Mouse (Mus musculus): ENCODE results near the gene Myf5.
A peak's percentile ranks its signal among the peaks of the same experiment; 100 is the strongest.

Myf5 gene

DNA sequence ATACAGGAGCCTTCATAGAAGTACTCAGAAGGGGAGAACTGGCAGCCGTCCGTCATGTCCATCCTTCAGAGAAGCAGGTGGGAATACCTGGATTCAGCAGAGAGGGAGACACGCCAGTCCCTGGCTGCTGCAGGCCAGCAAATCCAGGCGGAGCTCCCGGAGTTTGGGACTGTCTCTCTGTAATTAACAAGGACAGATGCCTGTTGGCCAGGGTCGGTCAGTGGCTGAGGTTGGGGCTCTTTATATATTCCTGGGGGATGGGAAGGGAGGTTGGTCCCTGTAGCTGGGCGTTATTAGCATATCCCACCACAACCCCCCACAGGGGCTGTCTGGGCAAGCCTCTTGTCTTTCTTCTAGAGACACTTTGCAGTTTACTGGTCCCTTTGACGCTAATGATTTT, at the start of gene Myf5:
Gene Myf5 (minus strand): TSS at position 265 of the 400 bp plus-strand sequence.
- no peak for DNase-seq (ENCODE audit: inconsistent ontology term)

DNA sequence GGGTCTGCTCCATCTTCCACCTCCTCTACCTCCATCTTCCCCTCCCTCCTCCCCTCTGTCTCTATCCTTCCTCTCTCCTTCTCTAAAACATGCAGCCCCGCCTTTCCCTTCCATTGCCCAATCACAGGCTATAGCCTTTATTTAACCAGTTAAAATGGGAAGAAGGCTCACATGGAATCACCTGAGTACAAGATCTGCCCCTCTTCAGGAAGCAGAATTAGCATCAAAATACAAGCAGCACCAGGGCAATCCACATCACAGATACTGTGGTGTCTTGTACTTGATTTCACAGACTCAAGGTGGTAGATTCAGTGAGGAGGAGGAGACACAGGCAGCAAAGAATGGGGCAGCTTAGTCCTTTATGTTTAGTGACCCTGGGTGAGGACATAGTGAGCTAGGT, 42.8 kb upstream of the Myf5 start:
- DNase-seq (ENCODE audit: inconsistent ontology term) = no peak

- DNase-seq (ENCODE audit: inconsistent ontology term) = no peak
Measured at GRCm38 (mm10) chr10:107519216-107519615, 33.3 kb upstream of the Myf5 start.

GRCm38 (mm10) chr10:107516641-107517040, 30.7 kb upstream of the Myf5 start:
- DNase-seq (ENCODE audit: inconsistent ontology term) = no peak

DNA sequence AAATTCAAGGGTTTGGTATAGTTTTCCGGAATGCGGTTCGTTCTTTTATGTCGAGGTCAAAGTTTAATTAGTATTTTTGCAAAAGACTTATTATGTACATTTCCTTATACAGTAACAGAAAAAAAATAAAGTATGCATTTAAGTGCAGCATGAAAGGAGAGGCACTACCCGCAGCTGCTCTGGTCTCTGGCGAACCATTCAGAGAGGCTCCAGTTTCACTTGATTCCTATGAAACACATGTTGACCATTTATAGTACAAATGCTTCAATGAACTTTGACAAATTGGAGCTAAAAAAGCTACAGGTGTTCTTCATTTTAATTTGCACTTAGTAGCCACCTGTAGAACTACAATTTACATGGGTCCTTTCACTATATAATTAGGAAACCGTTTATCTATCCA, 28.8 kb upstream of the Myf5 start:
- no peak for DNase-seq (ENCODE audit: inconsistent ontology term)

- no peak for DNase-seq (ENCODE audit: inconsistent ontology term)
Measured at GRCm38 (mm10) chr10:107506397-107506796, 20.5 kb upstream of the Myf5 start.

DNA sequence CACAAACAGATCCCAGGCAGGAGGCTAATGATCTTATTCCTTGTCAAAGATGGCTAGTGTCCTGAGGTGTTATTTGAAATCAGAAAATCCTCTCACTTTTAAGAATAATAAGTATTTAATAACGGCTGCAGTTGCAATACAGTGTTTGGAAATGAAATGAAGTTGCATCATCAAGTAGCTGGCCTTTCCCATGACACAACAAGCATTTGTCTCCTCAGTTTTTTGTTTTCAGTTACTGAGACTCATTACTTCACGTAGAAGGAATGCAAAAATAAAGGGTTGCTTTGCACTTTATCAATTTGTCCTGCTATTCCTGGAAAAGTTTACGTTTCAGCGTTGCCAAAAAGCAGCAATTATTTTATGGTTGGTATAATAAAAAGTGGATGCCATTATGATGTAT, 17.5 kb upstream of the Myf5 start:
- DNase-seq (ENCODE audit: inconsistent ontology term) = peak; percentile 57

DNA sequence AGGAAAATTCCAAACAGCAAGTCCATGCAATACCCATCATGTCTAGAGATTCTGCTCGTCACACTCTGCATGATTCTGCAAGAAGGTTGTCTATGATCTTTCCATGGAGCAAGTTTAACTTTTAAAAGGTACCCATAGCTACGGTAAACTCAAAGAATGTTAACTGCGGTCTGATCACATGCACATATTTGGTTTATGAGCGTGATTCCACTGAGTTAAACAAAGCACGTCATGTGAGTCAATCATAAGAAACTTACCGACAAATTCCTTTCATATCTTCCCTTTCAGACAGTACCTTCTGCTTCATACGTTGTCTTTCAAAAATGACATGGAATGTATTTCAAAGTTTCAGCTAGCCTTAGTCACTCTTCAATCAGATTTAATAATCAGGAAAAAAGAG, 16.3 kb upstream of the Myf5 start:
- peak; percentile 51 for DNase-seq (ENCODE audit: inconsistent ontology term)

DNA sequence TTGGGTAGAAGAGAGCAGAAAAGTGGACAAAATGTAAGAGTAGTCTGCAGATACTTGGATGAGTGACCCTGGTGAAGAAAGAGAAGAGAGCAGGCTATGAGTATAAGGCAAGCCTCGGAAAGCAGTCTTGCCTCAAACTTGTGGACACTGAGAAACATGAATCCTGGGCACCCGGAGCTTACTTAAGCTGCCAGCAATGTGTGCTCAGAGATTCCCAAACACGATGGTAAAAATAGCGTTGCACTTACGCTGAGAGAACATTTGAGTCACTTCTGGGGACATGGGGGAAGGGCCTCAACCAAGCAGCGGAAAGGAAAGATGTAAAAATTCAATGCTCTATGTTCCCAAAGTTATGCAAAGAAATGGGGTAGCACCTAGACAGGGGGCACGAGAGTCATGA, 13.7 kb upstream of the Myf5 start:
- no peak for DNase-seq (ENCODE audit: inconsistent ontology term)

- no peak for DNase-seq (ENCODE audit: inconsistent ontology term)
Measured at GRCm38 (mm10) chr10:107496402-107496801, 10.5 kb upstream of the Myf5 start.

DNA sequence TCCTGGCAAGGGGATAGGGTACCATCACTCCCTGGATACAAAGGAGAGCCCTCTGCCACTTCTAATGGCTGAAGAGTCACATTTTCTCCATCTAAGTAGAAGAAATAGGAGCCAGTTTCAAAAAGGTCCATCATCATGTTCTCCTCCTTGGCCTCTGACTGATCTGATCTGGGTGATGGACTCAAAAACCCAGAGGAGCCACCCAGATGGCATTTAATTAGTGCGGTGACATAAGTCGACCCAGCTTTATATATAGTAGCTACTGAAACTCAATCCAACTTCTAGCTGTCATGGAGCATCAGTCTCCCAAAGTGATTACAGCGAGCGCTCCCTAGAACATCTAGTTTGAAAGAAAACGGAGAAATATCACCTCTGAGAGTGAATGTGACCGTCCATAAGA, 8.6 kb upstream of the Myf5 start, which contains the start of gene Myf6:
Gene Myf6 (minus strand): TSS at position 170 of the 400 bp plus-strand sequence.
- no peak for DNase-seq (ENCODE audit: inconsistent ontology term)

DNA sequence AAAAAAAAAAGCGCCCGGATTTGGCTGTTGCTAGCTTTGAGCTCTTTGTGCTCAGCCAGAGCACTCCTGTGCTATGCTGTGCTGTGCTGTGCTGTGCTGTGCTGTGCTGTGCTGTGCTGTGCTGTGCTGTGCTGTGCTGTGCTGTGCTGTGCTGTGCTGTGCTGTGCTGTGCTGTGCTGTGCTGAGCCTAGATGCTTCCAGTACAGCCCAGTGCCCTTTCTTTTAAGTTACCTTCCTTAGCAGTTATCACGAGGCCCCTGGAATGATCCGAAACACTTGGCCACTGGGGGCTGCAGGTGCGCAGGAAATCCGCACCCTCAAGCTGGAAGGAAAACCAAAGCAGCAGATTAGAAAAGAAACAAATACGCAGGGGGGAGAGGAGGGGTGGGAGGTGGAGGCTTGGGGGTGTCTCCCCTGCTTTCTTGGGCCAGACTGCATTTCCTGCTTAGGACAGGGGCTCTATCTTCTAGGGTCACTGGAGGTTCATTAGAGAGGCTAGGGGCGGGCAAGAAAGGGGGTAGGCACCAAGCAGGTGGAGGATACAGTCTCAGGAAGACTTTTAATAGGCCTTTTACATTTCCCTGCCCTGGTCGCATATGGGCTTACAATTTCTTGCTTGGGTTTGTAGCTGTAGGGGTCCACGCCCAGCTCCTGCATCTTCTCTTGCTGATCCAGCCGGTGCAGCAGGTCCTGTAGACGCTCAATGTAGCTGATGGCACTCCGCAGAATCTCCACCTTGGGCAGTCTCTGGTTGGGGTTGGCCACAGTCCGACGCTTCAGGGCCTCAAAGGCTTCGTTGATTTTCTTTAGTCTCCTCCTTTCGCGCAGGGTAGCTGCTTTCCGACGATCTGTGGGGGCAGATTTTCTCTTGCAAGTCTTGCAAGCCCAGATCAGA, 7.9 kb upstream of the Myf5 start:
- no peak for DNase-seq (ENCODE audit: inconsistent ontology term)

DNA sequence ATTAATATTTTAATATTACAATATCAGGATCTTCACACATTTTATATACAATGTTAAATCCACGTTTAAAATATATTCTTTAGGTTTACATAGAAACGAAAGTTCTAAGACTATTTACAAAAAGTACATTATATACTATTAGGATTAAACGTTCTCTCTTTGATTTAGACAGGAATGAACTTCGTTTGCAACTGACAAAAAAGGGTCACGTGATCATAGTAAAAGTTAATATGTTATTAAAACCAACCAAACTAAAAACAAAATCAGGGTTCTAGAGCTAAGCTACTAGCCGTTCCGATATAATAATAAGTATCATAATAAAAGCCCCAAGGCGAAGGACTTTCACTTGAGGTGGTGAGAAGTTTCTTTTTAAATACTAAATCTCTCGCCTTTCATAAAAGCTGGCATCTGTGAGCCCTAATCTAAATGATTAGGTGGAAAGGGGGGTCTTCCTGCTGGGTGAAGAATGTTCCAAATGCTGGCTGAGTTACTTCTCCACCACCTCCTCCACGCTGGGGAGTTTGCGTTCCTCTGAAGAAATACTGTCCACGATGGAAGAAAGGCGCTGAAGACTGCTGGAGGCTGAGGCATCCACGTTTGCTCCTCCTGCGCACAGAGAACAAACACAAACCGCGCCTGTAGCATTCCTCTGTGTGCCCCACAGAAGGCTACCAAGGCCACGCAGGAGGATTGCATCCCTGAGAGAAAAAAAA, 7.1 kb upstream of the Myf5 start:
- DNase-seq (ENCODE audit: inconsistent ontology term) = peak; percentile 18

DNA sequence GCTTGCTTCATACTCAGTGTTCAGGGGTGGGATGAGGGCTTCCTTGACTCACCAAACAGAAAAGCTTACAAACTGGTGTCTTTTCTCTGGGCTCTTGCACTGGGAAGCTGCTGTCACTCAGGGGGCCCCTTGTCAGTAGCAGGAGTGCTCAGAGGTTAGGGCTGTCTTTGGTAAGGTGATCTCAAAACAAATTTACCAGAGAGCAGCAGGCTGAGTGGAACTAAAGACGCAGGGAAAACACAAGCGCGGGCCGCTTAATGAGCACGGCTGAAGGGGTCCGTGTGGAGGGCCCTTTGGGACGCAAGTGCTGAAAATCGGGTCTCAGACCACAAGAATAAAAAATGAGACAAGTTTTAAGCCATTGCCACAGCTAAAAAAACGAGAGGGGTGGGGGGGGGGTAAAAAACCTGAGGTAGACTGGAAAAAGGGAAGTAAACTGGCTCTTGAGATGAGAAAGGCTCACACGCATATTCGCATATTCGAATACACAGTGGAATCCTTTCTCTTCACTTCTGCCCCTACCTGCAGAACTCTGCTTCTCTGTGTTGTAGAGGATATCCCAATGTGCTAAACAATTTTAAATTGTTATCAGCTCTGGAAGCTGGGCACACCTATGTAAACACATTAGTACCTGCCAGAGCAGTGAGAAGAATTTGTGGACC, 2.9 kb upstream of the Myf5 start:
- DNase-seq (ENCODE audit: inconsistent ontology term) = no peak

GRCm38 (mm10) chr10:107486770-107487169, 836 bp upstream of the Myf5 start:
- no peak for DNase-seq (ENCODE audit: inconsistent ontology term)

DNA sequence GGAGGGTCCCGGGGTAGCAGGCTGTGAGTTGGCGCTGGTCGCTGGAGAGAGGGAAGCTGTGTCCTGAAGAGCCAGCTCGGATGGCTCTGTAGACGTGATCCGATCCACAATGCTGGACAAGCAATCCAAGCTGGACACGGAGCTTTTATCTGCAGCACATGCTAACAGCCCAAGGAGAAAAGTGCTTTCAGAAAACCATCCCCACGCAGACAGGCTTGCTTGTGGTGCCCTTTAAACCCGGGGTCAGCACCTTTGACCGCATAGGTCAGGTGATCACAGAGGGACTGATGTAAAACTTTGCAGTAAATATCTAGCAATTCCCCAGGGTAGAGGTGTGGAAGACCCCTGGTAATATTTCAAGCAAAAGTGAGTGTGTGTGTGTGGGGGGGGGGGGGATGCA, 1.9 kb downstream of the Myf5 start:
- DNase-seq (ENCODE audit: inconsistent ontology term) = no peak

- DNase-seq (ENCODE audit: inconsistent ontology term) = no peak
Measured at GRCm38 (mm10) chr10:107473497-107473896, 12.4 kb downstream of the Myf5 start.

DNA sequence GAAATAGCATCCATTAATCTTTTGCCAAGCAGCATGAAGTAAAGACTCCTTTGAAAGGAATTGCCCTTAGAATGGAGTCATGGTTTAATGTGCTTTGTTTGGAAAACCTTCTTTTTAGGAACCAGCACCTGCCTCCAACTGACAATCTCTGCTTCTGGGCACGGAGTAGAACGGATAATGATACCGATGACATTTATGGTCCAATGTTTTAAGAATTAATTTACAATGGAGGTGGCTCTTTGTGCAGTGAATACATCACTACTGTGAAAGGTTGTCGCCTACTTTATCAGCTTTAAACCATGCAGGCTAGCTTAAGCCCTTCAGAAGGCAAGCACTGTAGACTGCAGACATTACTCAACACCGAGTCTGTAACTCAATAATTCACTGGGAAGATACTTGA, 14.2 kb downstream of the Myf5 start:
- no peak for DNase-seq (ENCODE audit: inconsistent ontology term)

DNA sequence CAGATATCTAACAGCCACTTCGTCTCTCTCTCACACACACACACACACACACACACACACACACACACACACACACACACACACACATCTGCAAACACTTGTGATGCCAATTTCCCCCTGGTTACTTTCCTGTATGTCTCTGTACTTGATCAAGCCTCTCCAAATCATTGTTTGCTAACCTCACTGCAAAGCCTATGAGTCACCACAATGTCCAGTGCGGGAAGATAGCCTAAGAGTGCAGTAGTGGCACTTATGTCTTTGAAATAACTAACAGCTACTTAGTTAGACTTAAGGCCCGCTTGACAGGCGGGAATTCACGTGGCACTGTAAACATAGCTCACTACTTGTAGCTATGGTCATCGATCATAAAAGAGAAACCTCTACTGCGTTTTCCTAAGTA, 18.1 kb downstream of the Myf5 start:
- DNase-seq (ENCODE audit: inconsistent ontology term) = no peak

DNA sequence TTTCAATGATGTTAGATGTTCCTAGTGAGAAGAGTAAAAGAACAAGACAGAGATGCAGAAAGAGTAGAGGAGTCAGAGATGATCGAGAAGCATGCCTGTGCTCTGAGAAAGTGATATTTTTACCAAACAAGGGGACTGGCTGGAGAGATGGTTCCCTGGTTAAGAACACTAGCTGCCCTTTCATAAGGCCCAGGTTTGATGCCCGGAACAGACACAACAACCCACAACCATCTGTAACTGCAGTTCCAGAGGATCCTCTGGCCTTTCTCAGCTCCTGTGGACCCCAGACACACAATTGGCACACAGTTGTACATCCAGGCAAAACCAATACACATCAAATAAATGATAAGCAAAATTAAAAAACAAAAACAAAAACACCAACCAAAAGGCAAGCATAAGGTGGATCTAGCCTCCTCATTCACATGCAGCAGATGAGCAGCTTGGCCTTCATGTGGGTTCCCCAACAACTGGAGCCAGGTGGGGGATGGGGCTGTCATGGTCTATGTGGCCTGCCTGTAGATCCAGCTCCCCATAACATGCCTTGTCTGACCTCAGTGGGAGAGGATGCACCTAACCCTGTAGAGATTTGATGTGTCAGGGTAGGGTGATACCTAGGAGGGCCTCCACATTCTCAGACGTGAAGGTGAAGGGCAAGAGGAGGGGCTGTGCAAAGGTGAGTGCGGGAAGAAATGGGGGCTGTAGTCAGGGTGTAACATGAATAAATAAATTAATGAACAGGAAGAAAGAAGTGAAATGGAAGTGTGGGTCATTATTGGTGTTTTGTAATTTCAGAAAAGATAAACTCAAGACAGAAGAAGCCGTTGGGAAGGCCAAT, 36.2 kb downstream of the Myf5 start:
- no peak for DNase-seq (ENCODE audit: inconsistent ontology term)

- peak; percentile 9 for DNase-seq (ENCODE audit: inconsistent ontology term)
Measured at GRCm38 (mm10) chr10:107442781-107443180, 43.2 kb downstream of the Myf5 start.

DNA sequence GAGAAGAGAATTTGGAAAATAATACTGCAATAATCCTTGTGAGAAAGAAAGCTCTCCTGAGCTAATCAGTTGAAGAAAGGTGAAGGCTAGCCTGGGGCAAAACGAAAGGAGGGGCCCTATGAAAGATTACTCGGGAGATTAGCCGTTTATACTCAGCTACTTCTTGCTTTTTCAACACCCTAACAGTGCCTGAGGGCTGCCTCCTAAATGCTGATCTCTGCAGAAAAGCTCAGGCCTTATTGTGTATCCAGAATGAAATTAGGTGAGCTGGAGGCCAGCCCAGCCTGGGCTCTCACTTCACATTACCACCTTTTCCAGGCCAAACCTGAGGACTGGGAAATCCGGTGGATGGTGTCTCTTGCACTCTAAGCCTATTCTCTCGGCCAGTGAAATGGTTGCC, 49.0 kb downstream of the Myf5 start:
- DNase-seq (ENCODE audit: inconsistent ontology term) = no peak

Measured in Muller cell, postnatal 12 days (primary cell).